Mouse (Mus musculus) Patski (cell line): ENCODE data around the gene Igfbp2. TPM values are rescaled to one million over a fixed set of nuclear protein-coding genes. Genes with fewer than 3 reads are reported as not detected.

Source experiments
- ATAC-seq: fragments of 100-300 bp; one replicate; pipeline ENCODE4 v1.8.0; 2021
- CTCF ChIA-PET: fragments of 350-600 bp; sonication (Branson Sonifier 250); formaldehyde crosslinking; loops from one replicate; lab custom pipeline; 2022; ENCODE audit warnings: inconsistent platforms; lab: Charles Lee
- POLR2A ChIA-PET: fragments of 350-600 bp; sonication (Branson Sonifier 250); formaldehyde crosslinking; loops from one replicate; lab custom pipeline; 2022; ENCODE audit warnings: antibody characterized with exemption, inconsistent platforms; lab: Charles Lee
- DNase-seq: peaks from one replicate; pipeline ENCODE4 v3.0.0-alpha.2; 2011; ENCODE audit warnings: low read depth, low spot score
- H3K27me3 ChIP-seq: fragments of 371-371 bp; one replicate; pipeline ENCODE4 v1.5.1; 2021
- CTCF ChIP-seq: fragments of 100-300 bp; IDR thresholded peaks from one replicate; pipeline ENCODE4 v1.5.1; 2021
- in situ Hi-C: fragments of 300-500 bp; cut with MboI; formaldehyde crosslinking; loops from 3 replicates; pipeline ENCODE4 v1.11.1; 2018; ENCODE audit warnings: low pct_unique_long_range_greater_than_20kb, mixed read lengths
- polyA plus RNA-seq: library from polyadenylated mRNA; unstranded; gene quantifications from one replicate; pipeline ENCODE4 v1.2.3, GENCODE M21; 2021

Gene Igfbp2
- polyA plus RNA-seq, 1 experiment from 2014 or later: 1,427 TPM

GRCm38 (mm10) chr1:72873511-72874286 lies 49.4 kb downstream of the Igfbp2 start:
- no peak for DNase-seq
- POLR2A ChIA-PET: interaction anchor here (0.7 to 0.8 kb wide), 2 partner anchors 16 to 200 kb away, joined by 3 to 6 read pairs; no protein-coding TSS in a partner anchor
- peaks cover 14% of the 10 kb centered on the region for H3K27me3 ChIP-seq
- ATAC-seq: no peak
- in situ Hi-C loops: loop anchor here (10.0 kb wide), 1 partner anchor 491 kb away; no protein-coding TSS in a partner anchor
- TF ChIP-seq CTCF: no peak
- CTCF ChIA-PET: interaction anchor here (2.5 kb wide), 1 partner anchor 952 kb away, joined by 9 read pairs; no protein-coding TSS in a partner anchor

GRCm38 (mm10) chr1:72874287-72875211 lies 50.2 kb downstream of the Igfbp2 start, which contains the start of gene Igfbp5:
TSS of gene Igfbp5 (minus strand) at chr1:72874884.
- CTCF ChIA-PET: interaction anchor here (2.5 kb wide), 1 partner anchor 951 kb away, joined by 9 read pairs; no protein-coding TSS in a partner anchor
- H3K27me3 ChIP-seq: peaks cover 14% of the 10 kb centered on the region
- ATAC-seq (no peak), DNase-seq (no peak)
- in situ Hi-C loops: loop anchor here (5.0 to 10.0 kb wide), 3 partner anchors 403 to 948 kb away; no protein-coding TSS in a partner anchor
- TF ChIP-seq CTCF: no peak
- POLR2A ChIA-PET: interaction anchor here (0.8 kb wide), 1 partner anchor 17 kb away, joined by 3 read pairs; no protein-coding TSS in a partner anchor

GRCm38 (mm10) chr1:72875708-72876107 lies 51.4 kb downstream of the Igfbp2 start:
- ChIA-PET POLR2A (no interaction called here), CTCF (no interaction called here)
- H3K27me3 ChIP-seq: peaks cover 14% of the 10 kb centered on the region
- ATAC-seq: no peak
- no peak for DNase-seq
- no peak for TF ChIP-seq CTCF
- in situ Hi-C loops: loop anchor here (5.0 to 10.0 kb wide), 3 partner anchors 402 to 947 kb away; no protein-coding TSS in a partner anchor

GRCm38 (mm10) chr1:72876111-72876510 lies 51.8 kb downstream of the Igfbp2 start:
- no peak for ATAC-seq
- ChIA-PET POLR2A (no interaction called here), CTCF (interaction anchor here (1.1 to 2.2 kb wide), 2 partner anchors 11 to 13 kb away, joined by 3 to 8 read pairs; no protein-coding TSS in a partner anchor)
- TF ChIP-seq CTCF: no peak
- in situ Hi-C loops: loop anchor here (5.0 to 10.0 kb wide), 3 partner anchors 401 to 946 kb away; no protein-coding TSS in a partner anchor
- H3K27me3 ChIP-seq: peaks cover 14% of the 10 kb centered on the region
- DNase-seq: no peak

GRCm38 (mm10) chr1:72877892-72878291 lies 53.6 kb downstream of the Igfbp2 start:
- DNase-seq (no peak), ATAC-seq (peak; percentile 52)
- POLR2A ChIA-PET: no interaction called here
- TF ChIP-seq CTCF: no peak
- CTCF ChIA-PET: interaction anchor here (0.8 to 2.2 kb wide), 11 partner anchors 10 to 948 kb away, joined by 3 to 26 read pairs (median 4); no protein-coding TSS in a partner anchor
- peaks cover 14% of the 10 kb centered on the region for H3K27me3 ChIP-seq
- in situ Hi-C loops: loop anchor here (5.0 to 10.0 kb wide), 3 partner anchors 399 to 944 kb away; no protein-coding TSS in a partner anchor

GRCm38 (mm10) chr1:72878473-72879318 lies 54.4 kb downstream of the Igfbp2 start:
- in situ Hi-C loops: loop anchor here (5.0 to 10.0 kb wide), 3 partner anchors 399 to 944 kb away; no protein-coding TSS in a partner anchor

GRCm38 (mm10) chr1:72879319-72879634 lies 55.0 kb downstream of the Igfbp2 start:
- TF ChIP-seq CTCF: no peak
- DNase-seq: no peak
- ChIA-PET CTCF (interaction anchor here (0.7 to 1.5 kb wide), 2 partner anchors 10 to 13 kb away, joined by 3 to 4 read pairs; no protein-coding TSS in a partner anchor), POLR2A (no interaction called here)
- peaks cover 4% of the 10 kb centered on the region for H3K27me3 ChIP-seq
- in situ Hi-C loops: loop anchor here (5.0 to 10.0 kb wide), 3 partner anchors 398 to 943 kb away; no protein-coding TSS in a partner anchor
- no peak for ATAC-seq

More at GRCm38 (mm10) chr1:72878473-72879318, 54.4 kb downstream of the Igfbp2 start:
- peak; percentile 55 for ATAC-seq
- ChIA-PET POLR2A (no interaction called here), CTCF (interaction anchor here (0.7 to 2.2 kb wide), 12 partner anchors 9 to 947 kb away, joined by 3 to 26 read pairs (median 4); no protein-coding TSS in a partner anchor)
- H3K27me3 ChIP-seq: peaks cover 10% of the 10 kb centered on the region
- DNase-seq: no peak
- TF ChIP-seq CTCF: no peak

- H3K27me3 ChIP-seq: peaks cover 9% of the 10 kb centered on the region
- ChIA-PET CTCF (interaction anchor here (0.9 kb wide), 1 partner anchor 940 kb away, joined by 3 read pairs; no protein-coding TSS in a partner anchor), POLR2A (no interaction called here)
- in situ Hi-C loops: no loop called here
- ATAC-seq (no peak), DNase-seq (no peak)
- TF ChIP-seq CTCF: no peak
Measured at GRCm38 (mm10) chr1:72885111-72885818, 61.0 kb downstream of the Igfbp2 start.
